Mouse (Mus musculus): ENCODE data around the gene Dhodh.

Gene Dhodh

DNA sequence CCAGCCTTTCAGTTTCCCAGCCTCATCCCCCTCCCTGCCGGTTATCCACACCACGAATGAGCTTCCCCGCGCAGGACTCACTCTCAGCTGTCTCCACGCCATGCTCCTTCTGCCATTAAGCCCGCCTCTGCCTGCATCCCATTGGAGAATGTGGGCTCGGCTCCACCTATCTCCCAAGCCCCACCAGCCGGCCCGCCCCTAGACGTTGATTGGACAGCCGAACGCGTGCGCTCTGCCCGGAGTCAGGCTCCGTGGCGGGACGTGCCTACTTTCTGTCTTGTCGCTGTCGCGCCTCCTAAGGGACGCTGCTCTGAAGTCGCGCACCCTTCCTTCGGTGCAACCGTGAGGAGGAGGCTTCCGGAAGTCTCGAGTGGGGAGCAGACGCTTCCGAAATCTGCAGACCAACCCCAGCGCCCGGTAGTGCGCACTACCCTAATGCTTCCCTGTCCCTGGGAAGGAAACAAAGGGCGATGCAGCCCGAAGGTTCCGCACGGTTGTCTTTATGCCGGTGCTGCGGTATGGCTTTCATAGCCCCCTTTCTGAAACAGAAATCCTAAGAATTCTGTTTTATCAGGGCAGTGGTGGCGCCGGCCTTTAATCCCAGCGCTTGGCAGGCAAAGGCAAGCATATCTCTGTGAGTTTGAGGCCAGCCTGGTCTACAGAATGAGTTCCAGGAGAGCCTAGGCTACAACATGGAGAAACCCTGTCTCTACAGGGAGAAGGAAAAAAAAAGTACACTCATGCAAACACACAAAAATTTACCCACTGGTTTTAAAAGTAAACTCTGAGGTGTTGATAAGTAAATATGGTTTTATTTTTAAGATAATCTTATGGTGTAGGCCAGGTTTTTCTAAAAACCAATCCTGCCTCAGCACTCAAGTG, at the start of gene Dhodh:
Gene Dhodh (minus strand): TSS at position 403 of the 882 bp plus-strand sequence.
- DNase-seq, result peak; percentile 97 to 98

DNA sequence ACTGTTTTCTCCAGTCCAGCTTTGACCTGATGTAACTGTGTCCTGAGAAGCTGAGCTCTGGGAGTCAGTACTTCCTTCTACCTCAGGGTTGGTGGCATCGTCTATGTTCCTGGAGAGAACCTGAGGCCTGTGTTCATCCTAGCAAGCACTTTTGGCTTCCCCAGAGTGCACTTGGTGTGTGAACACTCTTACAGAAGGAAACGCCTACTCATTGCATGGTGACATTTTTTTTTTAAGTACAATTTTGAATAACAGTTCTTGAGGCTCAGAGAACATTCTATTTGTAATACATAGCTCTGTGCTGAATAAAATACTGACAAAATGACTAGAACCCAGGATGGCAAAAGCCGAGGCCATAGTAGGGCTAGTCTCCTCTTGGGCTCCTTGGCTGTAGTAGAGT, 48.4 kb upstream of the Dhodh start:
- DNase-seq, result no peak

DNA sequence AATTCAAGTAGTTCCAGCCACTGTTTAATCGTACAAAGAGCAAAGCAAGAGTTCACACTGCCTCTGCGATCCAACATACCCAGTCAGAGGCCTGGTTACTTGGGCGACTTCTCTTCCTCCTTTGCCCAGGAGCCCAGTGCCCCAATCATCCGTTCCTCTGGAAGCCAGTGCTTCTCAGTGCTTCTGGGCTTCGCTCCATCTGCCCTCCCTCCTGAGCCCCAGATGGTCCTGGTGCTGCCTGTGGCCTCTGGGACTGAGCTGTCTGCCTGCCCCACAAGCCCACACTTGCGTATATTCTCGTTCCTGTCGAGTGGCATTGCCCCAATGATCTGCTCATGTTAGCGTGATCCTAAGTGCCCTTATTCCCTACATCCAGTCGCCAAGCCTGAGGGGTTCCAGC, 42.3 kb upstream of the Dhodh start:
- DNase-seq, result peak; percentile 57 to 73

DNA sequence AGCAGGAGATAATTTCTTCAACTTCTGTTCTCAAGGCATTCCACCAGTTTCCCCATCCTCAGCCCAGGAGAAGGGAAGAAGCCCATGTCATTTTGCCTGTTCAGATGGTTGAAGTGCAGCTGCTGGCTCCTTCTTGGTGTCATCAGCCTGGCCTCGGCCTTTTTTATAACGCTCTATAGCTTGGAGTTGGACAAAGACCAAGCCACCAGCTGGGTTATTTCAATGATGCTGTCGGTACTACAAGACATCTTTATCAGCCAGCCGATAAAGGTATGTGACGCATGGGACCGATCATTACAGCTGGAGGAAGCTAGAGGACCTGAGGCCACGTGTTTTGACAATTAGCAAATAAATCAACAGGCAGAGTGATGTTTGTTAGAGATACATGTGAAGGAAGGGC, 40.0 kb upstream of the Dhodh start:
- no peak for DNase-seq

DNA sequence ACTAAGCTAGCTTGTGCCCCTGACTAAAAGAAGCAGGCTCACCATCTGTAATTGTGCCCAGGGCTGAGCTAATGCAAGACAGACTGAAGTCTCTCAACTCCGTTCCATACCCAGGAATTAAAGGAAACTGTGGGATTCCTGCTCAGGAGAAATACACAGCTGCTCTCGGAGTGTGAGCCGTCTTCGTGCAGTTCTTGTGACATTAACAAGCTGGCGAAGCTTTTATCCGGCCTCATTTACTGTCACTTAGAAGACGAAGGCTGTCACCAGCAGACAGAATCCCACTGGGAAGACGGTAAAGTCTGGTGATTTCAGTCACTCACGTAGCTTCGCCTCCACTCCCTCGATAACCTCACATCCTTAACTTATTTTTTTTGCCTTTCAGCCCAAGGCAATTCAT, 38.9 kb upstream of the Dhodh start:
- DNase-seq, result no peak

DNA sequence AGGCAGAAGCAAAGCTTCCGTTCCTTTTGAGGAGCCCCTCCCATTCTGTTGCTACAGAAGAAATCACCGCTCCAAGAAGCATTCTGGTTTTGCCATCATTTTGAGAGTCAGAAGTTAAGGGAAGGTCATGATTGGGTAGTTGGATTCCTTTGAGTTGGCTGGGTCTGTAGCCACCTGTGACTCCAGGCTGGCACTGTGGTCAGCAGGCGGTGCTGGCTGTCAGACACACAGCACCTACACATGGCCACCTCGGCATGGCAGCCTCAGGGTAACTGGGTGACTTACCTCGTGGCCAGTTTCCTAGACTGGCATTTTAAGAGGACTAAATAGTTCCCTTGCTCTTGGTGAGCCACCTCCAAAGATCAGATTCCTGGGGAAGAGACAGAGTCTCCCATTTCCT, 32.8 kb upstream of the Dhodh start:
- no peak for DNase-seq

DNA sequence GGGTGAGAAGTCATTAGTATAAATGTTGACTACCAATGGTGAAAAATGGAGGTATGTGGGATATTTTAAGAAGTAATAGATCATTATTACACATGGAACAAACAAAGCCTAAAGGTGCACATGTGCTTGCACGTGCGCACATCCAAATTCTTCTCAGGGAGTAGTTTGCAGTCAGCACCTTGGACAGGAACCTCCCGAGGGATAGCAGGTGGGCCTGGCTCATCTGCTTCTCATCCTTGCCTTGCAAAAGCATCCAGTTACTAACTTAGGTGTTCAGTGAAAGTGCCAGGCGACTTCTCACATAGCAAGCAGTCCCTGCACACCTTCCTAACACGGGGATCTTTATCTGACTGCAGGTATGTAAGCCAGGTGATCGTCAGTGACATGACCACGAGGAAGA, 31.9 kb upstream of the Dhodh start:
- no peak for DNase-seq

DNA sequence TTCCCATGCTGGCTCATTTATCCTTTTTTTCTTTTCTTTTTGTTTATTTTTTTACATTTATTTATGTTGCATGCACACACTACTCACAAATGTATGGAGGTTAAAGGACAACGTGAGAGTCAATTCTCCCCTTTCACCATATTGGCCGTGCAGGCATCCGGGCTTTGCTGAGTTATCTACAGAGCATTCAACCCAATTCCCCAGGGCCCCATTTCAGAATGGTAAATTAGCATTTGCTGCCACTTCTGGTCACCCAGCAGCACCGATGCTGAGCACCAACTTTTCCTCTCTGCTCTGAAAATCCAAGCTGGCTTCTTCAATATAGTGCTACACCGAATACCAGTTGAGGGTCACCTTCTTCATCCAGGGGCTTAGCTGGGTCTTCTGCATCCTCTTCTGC, 30.4 kb upstream of the Dhodh start:
- DNase-seq, result no peak

DNA sequence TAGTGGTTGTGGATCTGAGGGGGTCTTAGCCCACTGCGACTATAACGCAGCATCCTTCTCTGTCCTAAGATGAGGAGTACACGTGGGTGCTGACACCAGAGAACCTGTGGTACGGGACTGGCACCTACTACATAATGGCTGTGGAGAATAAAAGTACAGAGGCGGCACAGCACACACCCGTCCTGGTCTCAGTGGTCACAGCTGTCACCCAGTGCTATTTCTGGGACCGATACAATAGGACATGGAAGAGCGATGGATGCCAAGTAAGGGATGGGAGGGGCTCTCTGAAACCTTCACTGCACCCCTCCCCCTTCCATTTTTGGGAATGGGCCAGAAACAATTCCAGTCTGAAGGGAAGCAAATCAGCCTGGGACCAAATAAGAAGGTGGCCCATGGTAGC, 26.7 kb upstream of the Dhodh start:
- no peak for DNase-seq

DNA sequence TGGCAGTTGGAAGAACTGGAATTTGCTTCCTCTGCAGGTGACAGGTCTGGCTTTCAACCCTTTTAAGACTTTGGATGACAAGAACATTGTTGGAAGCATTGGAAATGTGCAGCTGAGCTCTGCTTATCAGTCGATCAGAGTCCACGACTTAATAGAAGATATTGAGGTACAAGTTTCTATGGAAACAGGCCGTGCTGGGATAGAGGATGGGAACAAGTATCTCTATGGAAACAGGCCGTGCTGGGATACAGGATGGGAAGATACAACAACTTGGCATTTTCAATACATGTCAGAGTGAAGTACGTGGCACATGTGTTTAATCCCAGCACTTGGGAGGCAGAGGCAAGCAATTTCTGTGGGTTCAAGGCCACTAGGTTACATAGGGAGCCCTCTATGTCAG, 24.0 kb upstream of the Dhodh start:
- DNase-seq, result no peak

DNA sequence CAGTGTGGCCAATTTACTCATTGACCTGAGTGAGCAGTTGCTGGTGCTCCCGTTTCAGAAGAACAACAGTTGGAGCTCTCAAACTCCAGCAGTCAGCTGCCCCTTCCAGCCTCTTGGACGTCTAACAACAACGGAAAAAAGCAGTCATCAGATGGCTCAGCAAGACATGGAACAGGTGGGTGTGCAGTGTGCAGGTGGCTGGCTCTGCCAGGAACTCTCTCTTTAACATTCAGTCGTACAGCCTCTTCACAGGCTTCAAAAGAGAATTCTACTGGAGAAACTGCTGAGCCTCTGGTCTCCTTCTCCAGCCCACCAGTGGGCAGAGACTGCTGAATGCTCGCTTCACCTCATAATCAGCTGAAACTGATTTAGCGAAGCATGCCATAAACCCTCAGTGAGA, 20.2 kb upstream of the Dhodh start:
- DNase-seq, result no peak

DNA sequence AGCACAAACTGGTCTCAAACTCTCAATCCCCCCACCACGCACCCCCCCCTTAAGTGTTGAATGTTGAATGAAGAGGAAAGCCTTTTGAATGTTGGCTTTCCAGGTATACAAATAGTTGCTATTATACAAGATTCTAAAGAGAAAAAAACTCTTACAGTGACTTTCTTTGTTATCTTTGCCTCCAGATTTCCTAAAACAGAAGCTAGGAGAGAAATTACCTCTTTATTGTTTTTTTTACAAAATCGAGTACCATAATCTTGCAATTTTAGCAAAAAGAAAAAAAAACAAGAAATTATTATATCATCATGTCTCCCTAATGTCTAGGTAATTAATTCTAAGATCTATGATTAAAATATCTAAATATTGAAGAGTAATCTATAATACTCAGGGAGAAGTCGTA, 7.1 kb upstream of the Dhodh start:
- DNase-seq, result no peak

DNA sequence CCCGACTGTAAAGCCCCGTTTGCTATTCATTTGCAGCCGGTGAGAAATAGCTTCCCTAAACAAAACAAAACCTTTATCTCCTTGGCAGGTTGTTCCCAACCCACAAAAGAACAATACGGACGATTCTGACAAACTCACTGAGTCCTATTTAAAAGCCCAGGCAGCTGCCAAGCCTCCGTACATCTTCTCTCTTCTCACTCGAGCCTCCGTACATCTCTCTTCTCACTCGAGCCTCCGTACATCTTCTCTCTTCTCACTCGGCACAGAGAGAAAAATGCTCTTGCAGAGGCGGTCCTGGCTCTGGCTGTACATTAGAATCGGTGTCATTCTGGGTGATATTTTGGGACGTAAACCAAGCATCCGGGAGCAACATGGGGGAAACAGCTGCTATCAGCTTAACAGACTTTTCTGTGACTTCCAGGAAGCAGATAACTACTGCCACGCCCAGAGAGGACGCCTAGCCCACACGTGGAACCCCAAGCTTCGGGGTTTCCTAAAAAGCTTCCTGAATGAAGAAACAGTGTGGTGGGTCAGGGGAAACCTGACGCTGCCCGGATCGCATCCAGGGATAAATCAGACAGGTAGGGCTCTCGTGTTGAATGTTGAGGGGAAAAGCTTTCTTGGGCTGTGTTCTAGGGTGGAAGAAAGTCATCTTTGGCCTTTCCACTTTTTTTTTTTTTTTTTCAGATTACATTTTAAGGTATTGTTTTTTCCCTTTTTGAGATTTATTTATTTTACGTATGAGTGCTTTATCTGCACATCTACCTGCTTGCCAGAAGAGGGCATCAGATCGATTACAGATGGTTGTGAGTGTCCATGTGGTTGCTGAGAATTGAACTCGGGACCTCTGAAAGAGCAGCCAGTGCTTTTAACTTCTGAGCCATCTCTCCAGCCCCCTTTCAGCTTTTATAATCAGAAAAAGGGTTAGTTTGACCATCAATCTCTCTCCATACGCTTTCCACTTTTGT, 6.1 kb upstream of the Dhodh start, which contains the start of gene Pkd1l3:
Gene Pkd1l3 (plus strand): TSS at position 275 of the 968 bp plus-strand sequence.
- no peak for DNase-seq

DNA sequence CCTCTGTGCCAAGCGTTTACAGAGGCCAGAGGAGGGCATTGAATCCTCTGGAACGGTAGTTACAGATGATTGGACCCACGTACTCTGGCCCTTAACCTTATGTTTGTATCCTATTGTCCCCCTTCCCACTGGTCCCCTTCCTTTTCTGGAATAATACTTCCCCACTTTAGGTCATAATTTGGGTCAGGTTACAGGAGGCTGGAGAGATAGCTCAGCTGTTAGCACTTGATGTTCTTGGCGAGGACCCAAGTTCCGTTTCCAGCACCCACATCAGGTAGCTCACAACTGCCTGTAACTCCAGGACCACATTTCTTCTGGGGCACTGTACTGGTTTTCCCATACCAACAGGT, 655 bp upstream of the Dhodh start:
- peak; percentile 27 to 52 for DNase-seq

DNA sequence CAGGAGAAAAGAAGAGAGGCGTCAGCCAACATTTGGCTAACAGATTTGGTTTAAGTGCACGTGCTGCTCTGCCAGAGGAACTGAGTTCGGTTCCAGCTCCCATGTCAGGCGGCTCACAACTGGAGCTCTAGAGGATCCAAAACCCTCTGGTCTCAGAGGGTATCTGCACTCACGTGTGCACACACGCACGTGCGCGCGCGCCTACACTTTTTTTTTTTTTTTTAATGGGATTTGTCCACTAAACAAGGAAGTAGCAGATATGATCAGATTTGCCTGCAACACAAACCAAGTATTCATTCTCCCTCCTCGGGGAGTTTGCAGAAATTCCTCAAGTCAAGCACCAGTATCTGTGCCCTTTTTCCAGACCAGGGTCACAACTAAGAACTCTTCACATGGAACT, 823 bp downstream of the Dhodh start:
- peak in 1 of 2 experiments; percentile 16 for DNase-seq

DNA sequence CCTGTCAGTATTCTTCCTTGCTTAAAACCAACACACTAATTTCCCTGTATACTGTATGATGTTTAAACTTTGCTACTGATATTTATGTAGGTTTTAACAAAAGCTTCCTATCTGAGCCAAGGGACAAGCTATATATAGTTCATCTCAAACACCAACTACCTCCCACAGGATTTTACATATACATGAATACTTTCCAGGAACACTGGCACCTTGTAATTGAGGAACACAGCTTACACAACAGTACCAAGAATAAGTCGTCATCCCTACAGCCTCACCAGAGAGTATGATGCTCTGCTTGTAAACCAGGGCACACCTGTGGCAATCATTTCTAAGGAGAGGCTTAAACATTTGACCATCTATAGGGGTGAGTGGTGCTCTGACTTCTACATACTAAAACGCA, 1.7 kb downstream of the Dhodh start:
- no peak for DNase-seq

DNA sequence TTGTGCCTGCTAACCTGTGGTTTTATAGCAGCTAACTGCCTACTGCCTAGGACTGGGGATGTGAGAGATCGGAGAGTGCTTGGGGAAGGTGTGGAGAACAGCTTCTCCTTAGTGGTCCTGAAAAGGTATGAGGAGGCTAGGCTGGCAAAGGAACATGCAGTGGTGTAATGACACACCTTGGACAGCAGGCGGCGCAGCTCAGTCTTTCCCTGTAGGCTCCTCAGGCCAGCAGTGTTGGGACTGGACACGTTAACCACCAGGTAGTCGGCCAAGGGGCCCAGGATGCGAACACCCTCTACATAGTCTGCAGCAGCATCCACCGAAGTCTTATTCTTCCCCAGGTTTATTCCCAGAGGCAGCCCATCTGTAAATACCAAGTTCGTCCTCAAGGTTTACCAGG, 12.6 kb downstream of the Dhodh start:
- DNase-seq, result peak; percentile 66 to 68

DNA sequence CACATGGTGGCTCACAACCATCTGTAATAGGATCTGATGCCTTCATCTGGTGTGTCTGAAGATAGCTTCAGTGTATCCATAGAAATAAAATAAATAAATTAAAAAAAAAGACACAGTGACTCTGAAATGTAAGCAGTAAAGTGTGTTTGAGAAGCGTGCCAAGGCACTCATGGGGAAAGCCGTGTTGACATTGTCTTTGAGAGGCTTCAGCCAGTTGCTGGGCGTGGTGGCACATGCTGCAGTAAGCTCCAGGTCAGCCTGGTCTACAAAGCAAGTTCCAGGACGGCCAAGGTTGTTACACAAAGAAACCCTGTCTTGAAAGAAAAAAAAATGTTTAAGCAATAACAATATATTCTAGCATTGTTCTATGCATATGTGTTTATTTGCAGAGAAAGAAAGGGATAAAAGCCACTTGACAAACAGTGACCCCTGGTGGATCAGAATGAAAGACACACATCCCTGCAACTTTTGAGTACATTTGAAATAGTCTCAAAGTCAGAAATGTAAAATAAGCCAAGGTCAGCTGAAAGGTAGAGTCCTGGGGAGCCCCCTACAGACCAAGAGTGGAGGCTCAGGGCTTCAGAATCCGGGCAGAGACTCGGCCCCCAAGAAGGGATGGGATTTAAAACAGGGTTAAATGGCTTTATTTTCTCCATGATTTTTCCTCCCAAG, 15.2 kb downstream of the Dhodh start:
- DNase-seq, result peak; percentile 14 to 38

DNA sequence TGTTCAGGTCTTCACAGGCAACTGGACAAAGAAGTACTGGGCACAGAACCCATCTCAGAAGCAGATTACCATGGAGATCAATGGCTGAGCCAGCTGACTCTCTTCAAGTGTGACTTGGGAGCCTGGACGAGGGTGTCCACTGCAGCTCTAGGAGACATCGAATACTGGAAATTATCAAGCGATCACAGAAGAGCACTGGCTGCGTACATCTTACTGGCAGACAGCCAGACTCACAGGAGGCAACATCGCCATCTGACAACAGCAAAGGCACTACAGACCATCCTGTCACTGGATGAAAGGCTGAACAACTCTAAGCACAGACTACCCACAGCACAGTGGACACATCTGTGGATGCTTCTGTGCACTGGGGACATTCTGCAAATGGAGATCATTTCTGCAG, 16.3 kb downstream of the Dhodh start:
- DNase-seq, result peak; percentile 27 to 34

DNA sequence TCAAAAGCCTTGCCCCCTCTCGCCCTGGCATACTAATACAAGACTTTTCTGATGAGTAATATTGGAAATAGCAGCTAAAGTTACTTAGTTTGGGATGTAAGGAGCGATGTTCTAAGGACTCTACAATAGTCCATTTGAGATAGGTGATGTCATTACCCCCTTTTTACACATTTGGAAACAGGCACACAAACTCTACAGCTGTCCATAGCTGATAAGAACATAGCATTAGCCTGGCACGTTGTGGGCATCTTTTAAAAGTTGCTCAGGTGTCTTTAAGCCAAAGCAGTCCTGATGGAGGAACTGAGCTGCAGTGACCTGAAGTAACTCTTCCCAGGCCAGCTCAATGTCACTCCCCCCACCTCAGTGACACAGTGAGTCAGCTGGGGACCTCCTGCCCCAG, 17.1 kb downstream of the Dhodh start:
- DNase-seq, result no peak

DNA sequence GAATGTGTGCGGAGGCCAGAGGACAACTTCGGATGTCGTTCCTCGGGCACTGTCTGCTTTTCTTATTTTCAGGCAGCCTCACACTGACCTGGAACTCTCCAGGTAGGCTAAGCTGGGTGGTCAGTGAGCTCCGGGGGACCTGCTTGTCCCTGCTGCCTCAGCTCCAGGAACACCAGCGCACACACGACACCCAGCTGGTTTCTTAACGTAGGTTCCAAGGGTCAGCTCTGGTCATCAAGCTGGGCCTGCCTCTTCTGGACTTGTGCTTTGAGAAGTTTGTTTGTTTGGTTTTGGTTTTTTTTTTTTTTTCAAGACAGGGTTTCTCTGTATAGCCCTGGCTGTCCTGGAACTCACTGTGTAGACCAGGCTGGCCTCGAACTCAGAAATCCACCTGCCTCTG, 17.6 kb downstream of the Dhodh start:
- DNase-seq, result no peak

DNA sequence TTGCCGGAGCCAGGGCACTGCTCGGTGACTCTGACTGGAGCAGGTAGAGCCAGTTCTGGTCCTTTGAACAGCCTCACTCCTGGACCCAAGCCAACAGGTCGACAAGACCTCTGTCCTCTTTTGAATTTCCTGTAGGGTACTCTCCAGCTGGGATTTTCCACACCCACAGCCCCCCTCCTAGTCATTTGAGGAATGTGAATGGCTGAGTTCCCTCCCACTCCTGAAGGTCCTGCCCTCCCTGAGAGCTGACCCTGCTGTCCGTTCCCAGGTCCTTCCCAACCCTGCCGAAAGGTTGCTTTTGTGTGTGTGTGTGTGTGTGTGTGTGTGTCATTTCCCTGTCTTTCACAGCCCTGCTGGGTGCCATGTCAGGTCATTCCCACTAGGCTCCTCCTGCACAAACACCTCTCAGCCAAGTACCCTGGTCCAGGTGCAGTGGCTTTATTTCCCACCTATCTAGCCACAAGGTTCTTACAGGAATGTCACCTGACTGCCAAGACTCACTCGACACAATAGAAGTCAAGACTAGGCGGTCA, 21.4 kb downstream of the Dhodh start:
- no peak for DNase-seq

DNA sequence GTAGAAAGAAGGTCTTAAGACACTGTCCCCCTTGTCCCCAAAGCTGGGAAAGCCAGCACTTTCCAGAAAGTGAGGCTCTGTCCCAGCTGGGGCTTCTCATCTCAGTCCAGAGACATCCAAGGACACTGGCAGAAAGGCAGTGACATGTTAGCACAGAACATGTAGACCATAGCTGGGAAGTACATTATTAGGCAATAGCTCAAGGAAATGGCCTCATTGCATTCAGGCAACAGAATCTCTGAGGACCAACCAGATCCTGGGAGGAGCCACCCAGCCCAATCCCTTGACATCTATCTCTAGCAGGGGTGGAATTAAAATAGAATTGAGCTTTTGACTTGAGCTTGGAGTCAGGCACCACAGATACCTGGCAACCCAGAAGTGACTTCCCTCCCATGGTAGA, 22.8 kb downstream of the Dhodh start:
- DNase-seq, result no peak

Data from cerebellum, postnatal 10 days (tissue).